Mouse (Mus musculus) right cerebral cortex, postnatal 25 days (tissue): ENCODE results near the gene Agap2.
"Not testable (repeated sequence)": the region's sequence is repeated elsewhere in the genome, so short reads cannot be mapped to it uniquely, and the experiment has no call there.

Experiments
- DNase-seq: peaks from one replicate; pipeline ENCODE4 v3.0.0; 2022

Gene Agap2

GRCm38 (mm10) chr10:127059968-127060916 lies 14.8 kb upstream of the Agap2 start, which contains the start of gene March9:
TSS of gene March9 (minus strand) at chr10:127060184.
- DNase-seq: peak; percentile 77

- DNase-seq: no peak
These were observed 14.0 kb upstream of the Agap2 start for GRCm38 (mm10) chr10:127061085-127061484.

GRCm38 (mm10) chr10:127061513-127061912 lies 13.6 kb upstream of the Agap2 start:
- no peak for DNase-seq

- DNase-seq: not testable (repeated sequence)
These were observed 13.0 kb upstream of the Agap2 start for GRCm38 (mm10) chr10:127062101-127062500.

GRCm38 (mm10) chr10:127062503-127062902 lies 12.6 kb upstream of the Agap2 start:
- DNase-seq: no peak

- DNase-seq: peak; percentile 99
These were observed 11.7 kb upstream of the Agap2 start, which contains the start of gene Cdk4 for GRCm38 (mm10) chr10:127063239-127063872. TSS of gene Cdk4 (plus strand) at chr10:127063534.

- no peak for DNase-seq
These were observed 10.9 kb upstream of the Agap2 start for GRCm38 (mm10) chr10:127063913-127064870.

- DNase-seq: no peak
These were observed 9.1 kb upstream of the Agap2 start for GRCm38 (mm10) chr10:127065981-127066380.

GRCm38 (mm10) chr10:127066519-127067018 lies 8.5 kb upstream of the Agap2 start:
- DNase-seq: no peak

GRCm38 (mm10) chr10:127068360-127069038 lies 6.6 kb upstream of the Agap2 start:
- no peak for DNase-seq

GRCm38 (mm10) chr10:127069281-127070189 lies 5.5 kb upstream of the Agap2 start:
- no peak for DNase-seq

GRCm38 (mm10) chr10:127070190-127071121 lies 4.6 kb upstream of the Agap2 start, which contains the start of gene Tspan31:
TSS of gene Tspan31 (minus strand) at chr10:127070264.
- peak; percentile 90 for DNase-seq

- DNase-seq: no peak
These were observed 3.9 kb upstream of the Agap2 start for GRCm38 (mm10) chr10:127071203-127071602.

- DNase-seq: not testable (repeated sequence)
These were observed 2.8 kb upstream of the Agap2 start for GRCm38 (mm10) chr10:127072270-127072669.

- not testable (repeated sequence) for DNase-seq
These were observed 2.1 kb upstream of the Agap2 start for GRCm38 (mm10) chr10:127072969-127073368.

GRCm38 (mm10) chr10:127073981-127074380 lies 1.1 kb upstream of the Agap2 start:
- no peak for DNase-seq

- no peak for DNase-seq
These were observed 567 bp downstream of the Agap2 start for GRCm38 (mm10) chr10:127075651-127076050.

- no peak for DNase-seq
These were observed 998 bp downstream of the Agap2 start for GRCm38 (mm10) chr10:127076082-127076481.

- DNase-seq: peak; percentile 50
These were observed 2.4 kb downstream of the Agap2 start for GRCm38 (mm10) chr10:127077515-127077914.
